Mouse (Mus musculus) inflammation-experienced regulatory T-cells, adult 6 months (primary cell): ENCODE data around the gene Loxl3. TPM values are rescaled to one million over a fixed set of nuclear protein-coding genes. Genes with fewer than 3 reads are reported as not detected.
A peak's percentile ranks its signal among the peaks of the same experiment; 100 is the strongest.

Experiments
- ATAC-seq: one replicate; pipeline ENCODE4 v1.8.0; 2017
- polyA plus RNA-seq, 3 experiments: library from polyadenylated mRNA; unstranded; fragments of 100-300 nt; shearing (Covaris generic); gene quantifications; one replicate each; pipeline ENCODE4 v1.2.1; 2017

The Loxl3 gene
- polyA plus RNA-seq, 3 experiments from 2014 or later = not detected

DNA sequence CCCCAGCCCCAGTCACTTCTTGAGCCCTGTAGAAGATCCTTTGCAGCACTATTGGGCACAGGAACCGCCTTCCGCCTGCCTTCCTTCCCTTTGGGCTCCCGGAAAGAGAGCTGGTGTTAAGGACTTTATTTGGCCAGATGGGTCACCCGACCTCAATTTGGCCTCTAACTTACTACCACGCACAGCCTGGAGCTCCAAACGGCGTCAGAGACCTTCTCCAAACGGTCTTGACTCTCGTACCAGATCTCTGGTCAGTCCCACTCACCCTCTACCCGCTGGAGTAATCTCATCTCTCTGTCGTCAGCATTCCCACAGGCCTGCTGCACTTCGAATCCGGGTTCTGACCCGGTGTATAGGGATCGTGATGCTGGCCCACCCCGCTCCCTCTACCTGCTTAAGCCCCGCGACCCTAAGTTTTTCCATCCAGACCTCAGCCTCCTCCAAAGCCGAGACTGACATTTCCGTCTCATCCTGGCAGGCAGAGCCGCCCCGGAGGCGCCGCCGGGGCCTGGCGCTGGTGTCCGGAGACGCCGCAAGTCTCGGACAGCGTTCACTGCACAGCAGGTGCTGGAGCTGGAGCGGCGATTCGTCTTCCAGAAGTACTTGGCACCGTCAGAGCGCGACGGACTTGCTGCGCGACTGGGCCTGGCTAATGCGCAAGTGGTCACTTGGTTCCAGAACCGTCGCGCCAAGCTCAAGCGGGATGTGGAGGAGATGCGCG, 53.4 kb downstream of the Loxl3 start:
- peak; percentile 43 for ATAC-seq

DNA sequence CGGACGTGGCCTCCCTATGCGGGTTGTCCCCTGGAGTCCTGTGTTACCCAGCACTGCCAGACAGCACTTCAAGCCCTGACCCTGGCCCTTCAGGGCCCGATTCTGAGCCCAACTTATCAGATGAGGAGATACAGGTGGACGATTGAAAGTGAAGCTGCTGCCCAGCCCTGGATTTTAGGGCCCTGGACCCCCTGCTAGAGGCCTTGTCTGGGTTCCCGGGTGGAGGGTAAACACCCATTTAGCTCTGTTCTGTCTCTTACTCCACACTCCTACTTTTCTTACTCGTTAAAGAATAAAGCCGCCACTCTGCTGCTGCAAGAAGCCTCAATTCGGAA, 53.9 kb downstream of the Loxl3 start:
- no peak for ATAC-seq

GRCm38 (mm10) chr6:83092416-83093127, 58.6 kb downstream of the Loxl3 start:
- no peak for ATAC-seq

DNA sequence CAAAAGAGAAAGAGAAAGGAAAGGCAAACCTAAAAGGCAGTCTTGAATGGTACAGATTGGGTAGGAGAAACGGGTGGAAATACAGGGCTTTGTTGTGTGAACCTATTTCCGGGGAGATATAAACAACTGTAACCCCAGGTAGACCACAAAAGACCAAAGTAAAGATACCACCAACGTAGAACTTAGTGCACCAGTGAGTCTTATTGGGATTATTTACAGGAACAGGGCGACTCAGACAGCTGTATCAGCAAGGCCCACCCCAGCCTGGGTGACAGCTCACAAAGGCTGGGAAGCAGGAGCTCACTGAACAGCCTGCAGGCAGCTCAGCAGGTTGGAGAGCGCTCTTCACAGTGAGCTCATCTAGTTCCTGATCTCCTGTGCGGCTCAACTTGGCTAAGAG, 62.0 kb downstream of the Loxl3 start:
- peak; percentile 98 for ATAC-seq

- ATAC-seq = no peak
Observed at GRCm38 (mm10) chr6:83098411-83098810, 64.4 kb downstream of the Loxl3 start.

- peak; percentile 91 for ATAC-seq
Observed at GRCm38 (mm10) chr6:83101316-83101687, 67.3 kb downstream of the Loxl3 start, which contains the start of the genes Ccdc142 and Gm42688. Gene Ccdc142 (plus strand): TSS chr6:83101601. Gene Gm42688 (plus strand): TSS chr6:83101617.

GRCm38 (mm10) chr6:83101688-83102556, 67.9 kb downstream of the Loxl3 start:
- ATAC-seq = peak; percentile 75

Other genes starting within 250 kb of the Loxl3 start
- 1 to 10 TPM; 2.4 to 3.6 (median 3.1) TPM for gene Sema4f, start 94.4 kb upstream of the Loxl3 start, polyA plus RNA-seq
- gene M1ap, start 87.3 kb upstream of the Loxl3 start, polyA plus RNA-seq = 1 to 10 TPM in 1 of 3 experiments, under 1 TPM in 1, not detected in 1; 0.17 to 1.8 TPM
- gene Dok1, start 702 bp upstream of the Loxl3 start, polyA plus RNA-seq = 10 to 100 TPM; 23.6 to 36.1 (median 30.4) TPM
- 100 to 1,000 TPM; 423 to 474 (median 448) TPM for gene Aup1, start 20.3 kb downstream of the Loxl3 start, polyA plus RNA-seq
- 10 to 100 TPM; 23.5 to 29.2 (median 28.4) TPM for gene Htra2, start 21.1 kb downstream of the Loxl3 start, polyA plus RNA-seq
- 1 to 10 TPM; 2.1 to 2.7 (median 2.7) TPM for gene Dqx1, start 23.7 kb downstream of the Loxl3 start, polyA plus RNA-seq
- gene Tlx2, start 36.1 kb downstream of the Loxl3 start, polyA plus RNA-seq = not detected
- gene Pcgf1, start 43.7 kb downstream of the Loxl3 start, polyA plus RNA-seq = 10 to 100 TPM; 37.0 to 49.3 (median 49.1) TPM
- gene Lbx2, start 52.2 kb downstream of the Loxl3 start, polyA plus RNA-seq = not detected
- gene Ccdc142, start 67.4 kb downstream of the Loxl3 start, polyA plus RNA-seq = 1 to 10 TPM in 1 of 3 experiments, under 1 TPM in 1, not detected in 1; 0.79 to 3.2 TPM
- gene Gm42688, start 67.4 kb downstream of the Loxl3 start, polyA plus RNA-seq = 1 to 10 TPM in 2 of 3 experiments, under 1 TPM in 1; 0.82 to 1.1 (median 1.1) TPM
- gene Mrpl53, start 74.9 kb downstream of the Loxl3 start, polyA plus RNA-seq = 10 to 100 TPM; 60.0 to 78.3 (median 66.2) TPM
- 10 to 100 TPM in 2 of 3 experiments, 1 to 10 TPM in 1; 7.7 to 13.3 (median 12.9) TPM for gene Mogs, start 81.3 kb downstream of the Loxl3 start, polyA plus RNA-seq
- 10 to 100 TPM; 25.1 to 28.9 (median 28.3) TPM for gene Wbp1, start 87.4 kb downstream of the Loxl3 start, polyA plus RNA-seq
- 1 to 10 TPM in 2 of 3 experiments, not detected in 1; 1.0 to 2.8 TPM for gene Ino80b, start 91.3 kb downstream of the Loxl3 start, polyA plus RNA-seq
- gene Rtkn, start 101.3 kb downstream of the Loxl3 start, polyA plus RNA-seq = 1 to 10 TPM in 1 of 3 experiments, not detected in 2; 3.7 TPM
- under 1 TPM in 2 of 3 experiments, not detected in 1; 0.19 to 0.48 TPM for gene Wdr54, start 122.2 kb downstream of the Loxl3 start, polyA plus RNA-seq
- not detected for gene 1700003E16Rik, start 122.2 kb downstream of the Loxl3 start, polyA plus RNA-seq
- 10 to 100 TPM; 15.5 to 21.0 (median 16.1) TPM for gene Dctn1, start 131.7 kb downstream of the Loxl3 start, polyA plus RNA-seq
- gene Slc4a5, start 185.7 kb downstream of the Loxl3 start, polyA plus RNA-seq = under 1 TPM in 2 of 3 experiments, not detected in 1; 0.49 to 0.59 TPM